Mouse (Mus musculus) CH12.LX (cell line): ENCODE results near the gene Dnajc2. TPM values are rescaled to one million over a fixed set of nuclear protein-coding genes. Genes with fewer than 3 reads are reported as not detected.

ENCODE experiments used
- DNase-seq: peaks from one replicate; pipeline ENCODE4 v3.0.0-alpha.2; 2013; ENCODE audit errors: extremely low read depth
- H3K27ac ChIP-seq: 2 replicates; pipeline ENCODE4 v1.5.1; 2012; ENCODE audit warnings: low read depth, mild to moderate bottlenecking, control low read depth, moderate library complexity; ENCODE audit not compliant: insufficient read depth
- H3K27me3 ChIP-seq: replicated peaks from 2 replicates; pipeline ENCODE3; 2012; ENCODE audit warnings: inconsistent platforms
- H3K36me3 ChIP-seq, 2 experiments: replicated peaks in 1 of 2; 2 replicates each; pipeline versions ENCODE3 to v1.6.1; 2012; ENCODE audit warnings: inconsistent platforms in 1 of 2, low read length in 1 of 2, mild to moderate bottlenecking in 1 of 2, mixed read lengths in 1 of 2, moderate library complexity in 1 of 2; ENCODE audit not compliant: control insufficient read depth in 1 of 2, insufficient read depth in 1 of 2
- H3K4me1 ChIP-seq, 2 experiments: 2 replicates each; pipeline ENCODE4 v1.6.1; 2012; ENCODE audit warnings: inconsistent platforms in 1 of 2, moderate library complexity in 1 of 2; ENCODE audit not compliant: insufficient read depth in 2 of 2, control insufficient read depth in 1 of 2
- H3K4me2 ChIP-seq: 2 replicates; pipeline ENCODE4 v1.6.1; 2012; ENCODE audit warnings: low read depth, mild to moderate bottlenecking, control low read depth; ENCODE audit not compliant: poor library complexity, insufficient read depth, severe bottlenecking
- H3K4me3 ChIP-seq, 3 experiments: fragments of 150-350 bp in 1 of 3; sonication (generic) in 1 of 3; replicated peaks in 1 of 3; 2 replicates each; pipeline versions ENCODE3 to v1.5.1; 2011 to 2012; ENCODE audit warnings: low read depth in 2 of 3, low read length in 2 of 3, mild to moderate bottlenecking in 2 of 3, moderate library complexity in 2 of 3, control low read depth in 1 of 3, improper control_type of control experiment in 1 of 3, inconsistent platforms in 1 of 3, mixed read lengths in 1 of 3; ENCODE audit not compliant: poor library complexity in 1 of 3
- H3K79me2 ChIP-seq: replicated peaks from 2 replicates; pipeline ENCODE4 v1.6.1; 2012; ENCODE audit warnings: mild to moderate bottlenecking, moderate library complexity; ENCODE audit not compliant: control insufficient read depth, poor library complexity, insufficient read depth, severe bottlenecking; ENCODE audit errors: extremely low read depth
- H3K9ac ChIP-seq: 2 replicates; pipeline ENCODE4 v1.6.1; 2012; ENCODE audit warnings: low read depth, mild to moderate bottlenecking, control low read depth, moderate library complexity; ENCODE audit not compliant: insufficient read depth
- H3K9me3 ChIP-seq: replicated peaks from 2 replicates; pipeline ENCODE3; 2012; ENCODE audit warnings: low read length, inconsistent platforms, mixed read lengths
- BHLHE40 ChIP-seq: IDR thresholded peaks from 2 replicates; pipeline ENCODE4 v1.6.1; 2011; ENCODE audit warnings: mild to moderate bottlenecking, low read depth, low read length, improper control_type of control experiment
- CHD1 ChIP-seq: IDR thresholded peaks from 2 replicates; pipeline ENCODE4 v1.6.1; 2012; ENCODE audit warnings: low read depth, low read length, improper control_type of control experiment, inconsistent platforms
- CHD2 ChIP-seq: IDR thresholded peaks from 2 replicates; pipeline ENCODE4 v1.6.1; 2011; ENCODE audit warnings: low read length, improper control_type of control experiment
- CTCF ChIP-seq, 2 experiments: IDR thresholded peaks in 1 of 2; conservative IDR thresholded peaks in 1 of 2; 2 replicates each; pipeline ENCODE4 v1.5.1; 2011 to 2012; ENCODE audit warnings: low read depth in 2 of 2, low read length in 2 of 2, improper control_type of control experiment in 1 of 2, inconsistent platforms in 1 of 2, mild to moderate bottlenecking in 1 of 2, moderate library complexity in 1 of 2
- ELF1 ChIP-seq: IDR thresholded peaks from 2 replicates; pipeline ENCODE4 v1.6.1; 2014; ENCODE audit warnings: low read depth, mild to moderate bottlenecking, inconsistent platforms, low read length, improper control_type of control experiment
- ETS1 ChIP-seq: conservative IDR thresholded peaks from 2 replicates; pipeline ENCODE4 v1.6.1; 2012; ENCODE audit warnings: low read depth, mild to moderate bottlenecking, inconsistent platforms, low read length, improper control_type of control experiment, moderate library complexity
- GABPA ChIP-seq: IDR thresholded peaks from 2 replicates; pipeline ENCODE4 v1.6.1; 2012; ENCODE audit warnings: low read depth, low read length, improper control_type of control experiment, inconsistent platforms; ENCODE audit not compliant: insufficient replicate concordance
- HCFC1 ChIP-seq: IDR thresholded peaks from 2 replicates; pipeline ENCODE4 v1.6.1; 2012; ENCODE audit warnings: low read depth, mild to moderate bottlenecking, inconsistent platforms, low read length, improper control_type of control experiment
- IRF4 ChIP-seq: IDR thresholded peaks from 2 replicates; pipeline ENCODE4 v1.6.1; 2014; ENCODE audit warnings: low read depth, mild to moderate bottlenecking, inconsistent platforms, low read length, improper control_type of control experiment
- JUN ChIP-seq: IDR thresholded peaks from 2 replicates; pipeline ENCODE4 v1.6.1; 2011; ENCODE audit warnings: low read depth, mild to moderate bottlenecking, low read length, improper control_type of control experiment, moderate library complexity; ENCODE audit not compliant: insufficient read depth
- KAT2A ChIP-seq: IDR thresholded peaks from 2 replicates; pipeline ENCODE4 v1.6.1; 2012; ENCODE audit warnings: low read length, improper control_type of control experiment, inconsistent platforms; ENCODE audit not compliant: insufficient replicate concordance
- MAX ChIP-seq: IDR thresholded peaks from 2 replicates; pipeline ENCODE4 v1.6.1; 2011; ENCODE audit warnings: low read length, improper control_type of control experiment
- MAZ ChIP-seq: IDR thresholded peaks from 2 replicates; pipeline ENCODE4 v1.6.1; 2012; ENCODE audit warnings: low read depth, mild to moderate bottlenecking, inconsistent platforms, low read length, improper control_type of control experiment, moderate library complexity
- MEF2A ChIP-seq: IDR thresholded peaks from 2 replicates; pipeline ENCODE4 v1.6.1; 2014; ENCODE audit warnings: low read depth, mild to moderate bottlenecking, inconsistent platforms, low read length, improper control_type of control experiment, borderline replicate concordance
- NELFE ChIP-seq: IDR thresholded peaks from 2 replicates; pipeline ENCODE4 v1.6.1; 2011; ENCODE audit warnings: low read depth, low read length, improper control_type of control experiment
- NRF1 ChIP-seq: IDR thresholded peaks from 2 replicates; pipeline ENCODE4 v1.6.1; 2014; ENCODE audit warnings: low read depth, mild to moderate bottlenecking, inconsistent platforms, low read length, improper control_type of control experiment, moderate library complexity
- RCOR1 ChIP-seq: conservative IDR thresholded peaks from 2 replicates; pipeline ENCODE4 v1.6.1; 2012; ENCODE audit warnings: low read depth, mild to moderate bottlenecking, inconsistent platforms, low read length, improper control_type of control experiment
- SMC3 ChIP-seq: IDR thresholded peaks from 2 replicates; pipeline ENCODE4 v1.6.1; 2011; ENCODE audit warnings: low read depth, low read length, improper control_type of control experiment
- TBP ChIP-seq: conservative IDR thresholded peaks from 2 replicates; pipeline ENCODE4 v1.6.1; 2011; ENCODE audit warnings: low read depth, low read length, improper control_type of control experiment
- TCF12 ChIP-seq: IDR thresholded peaks from 2 replicates; pipeline ENCODE4 v1.6.1; 2014; ENCODE audit warnings: low read depth, mild to moderate bottlenecking, inconsistent platforms, low read length, improper control_type of control experiment
- UBTF ChIP-seq: IDR thresholded peaks from 2 replicates; pipeline ENCODE4 v1.6.1; 2012; ENCODE audit warnings: low read depth, mild to moderate bottlenecking, inconsistent platforms, low read length, improper control_type of control experiment, moderate library complexity
- USF2 ChIP-seq: conservative IDR thresholded peaks from 2 replicates; pipeline ENCODE4 v1.6.1; 2011; ENCODE audit warnings: low read depth, low read length, improper control_type of control experiment
- ZC3H11A ChIP-seq: IDR thresholded peaks from 2 replicates; pipeline ENCODE4 v1.6.1; 2012; ENCODE audit warnings: low read depth, mild to moderate bottlenecking, inconsistent platforms, low read length, improper control_type of control experiment
- ZKSCAN1 ChIP-seq: IDR thresholded peaks from 2 replicates; pipeline ENCODE4 v1.6.1; 2012; ENCODE audit warnings: low read depth, inconsistent platforms, low read length, improper control_type of control experiment, borderline replicate concordance
- ZMIZ1 ChIP-seq: IDR thresholded peaks from 2 replicates; pipeline ENCODE4 v1.6.1; 2012; ENCODE audit warnings: low read depth, mild to moderate bottlenecking, inconsistent platforms, low read length, improper control_type of control experiment
- ZNF384 ChIP-seq: IDR thresholded peaks from 2 replicates; pipeline ENCODE4 v1.6.1; 2012; ENCODE audit warnings: low read depth, low read length, improper control_type of control experiment, inconsistent platforms
- dilution Hi-C: fragments of 300-500 bp; cut with MboI; formaldehyde crosslinking; loops from 2 replicates; pipeline ENCODE4 v1.14.3; 2020; ENCODE audit warnings: low sequenced_read_pairs; ENCODE audit not compliant: extremely low pct_unique_long_range_greater_than_20kb, extremely low pct_ligation_motif_present
- in situ Hi-C: fragments of 300-500 bp; cut with MboI; formaldehyde crosslinking; loops from 3 replicates; pipeline ENCODE4 v1.14.3; 2019; ENCODE audit warnings: low sequenced_read_pairs, low pct_ligation_motif_present, low pct_unique_long_range_greater_than_20kb, mixed read lengths
- polyA plus RNA-seq: library from polyadenylated mRNA; unstranded; fragments of >175 nt; gene quantifications from 2 replicates; pipeline ENCODE4 v1.2.1, GENCODE M21; 2012; ENCODE audit warnings: low read depth; ENCODE audit not compliant: insufficient read length
- total RNA-seq, 2 experiments: library from RNA; depleted of rRNA; stranded (reverse); fragments of 300-350 nt in 1 of 2; fragments of >200 nt in 1 of 2; gene quantifications; 2 replicates each; pipeline ENCODE4 v1.2.3; 2012 to 2014

Gene Dnajc2
- total and polyA plus RNA-seq, 3 experiments: 79.2 to 242 (median 138) TPM

GRCm38 (mm10) chr5:21776491-21776890 lies 8.6 kb downstream of the Dnajc2 start:
- dilution Hi-C loops (no loop called here), in situ Hi-C loops (no loop called here)
- Histone ChIP-seq H3K4me3 (no peak overlapping the region), H3K79me2 (peaks cover 12% of the 10 kb centered on the region; the same call in 1 of the 2 replicates), H3K4me2 (no peak overlapping the region), H3K4me1 (no peaks in the 10 kb centered on the region), H3K27me3 (no peaks in the 10 kb centered on the region), H3K27ac (no peak overlapping the region), H3K9ac (no peak overlapping the region), H3K9me3 (no peaks in the 10 kb centered on the region), H3K36me3 (peaks cover 64 to 77% of the 10 kb centered on the region in 2 experiments)
- DNase-seq: no peak
- TF ChIP-seq CTCF (conservative IDR thresholded peaks at IDR 0.05 in 1 of 2, IDR thresholded peaks at IDR 0.05 in 1 of 2; ENCODE audit: low read depth in 2 of 2, low read length in 2 of 2) (no peak), RCOR1 (no peak), TCF12 (no peak), MEF2A (no peak)

- TF ChIP-seq CHD2 (no peak), USF2 (no peak), CTCF (conservative IDR thresholded peaks at IDR 0.05 in 1 of 2, IDR thresholded peaks at IDR 0.05 in 1 of 2; ENCODE audit: low read depth in 2 of 2, low read length in 2 of 2) (no peak), BHLHE40 (no peak)
- TF ChIP-seq, all 38 proteins: peak for 0
- H3K36me3 ChIP-seq: peaks cover 64 to 74% of the 10 kb centered on the region in 2 experiments
- DNase-seq: no peak
- H3K27me3 ChIP-seq: no peaks in the 10 kb centered on the region
- no peaks in the 10 kb centered on the region for H3K9me3 ChIP-seq
- H3K4me1 ChIP-seq: no peaks in the 10 kb centered on the region
- H3K4me2 ChIP-seq: no peak overlapping the region
- in situ Hi-C loops (no loop called here), dilution Hi-C loops (no loop called here)
- H3K9ac ChIP-seq: no peak overlapping the region
- H3K27ac ChIP-seq: no peak overlapping the region
- H3K79me2 ChIP-seq: no peaks in the 10 kb centered on the region
- no peak overlapping the region for H3K4me3 ChIP-seq
Observed at GRCm38 (mm10) chr5:21769841-21770240, 15.2 kb downstream of the Dnajc2 start.

- no peak overlapping the region for H3K27ac ChIP-seq
Observed at GRCm38 (mm10) chr5:21768506-21768905, 16.5 kb downstream of the Dnajc2 start.

More at GRCm38 (mm10) chr5:21768506-21768905, 16.5 kb downstream of the Dnajc2 start:
- TF ChIP-seq ZNF384 (no peak), KAT2A (no peak), IRF4 (no peak), MAZ (no peak), HCFC1 (no peak), UBTF (no peak), SMC3 (no peak), JUN (no peak), TBP (no peak), CHD1 (no peak), NRF1 (no peak), ZKSCAN1 (no peak), NELFE (no peak), ZMIZ1 (no peak), GABPA (no peak), ELF1 (no peak), MAX (no peak), ETS1 (no peak), ZC3H11A (no peak), RCOR1 (no peak)
- no peaks in the 10 kb centered on the region for H3K27me3 ChIP-seq
- no peak overlapping the region for H3K4me3 ChIP-seq
- dilution Hi-C loops (no loop called here), in situ Hi-C loops (no loop called here)
- no peak overlapping the region for H3K4me2 ChIP-seq
- no peaks in the 10 kb centered on the region for H3K4me1 ChIP-seq
- no peaks in the 10 kb centered on the region for H3K79me2 ChIP-seq
- no peak overlapping the region for H3K9ac ChIP-seq
- no peak for DNase-seq
- no peaks in the 10 kb centered on the region for H3K9me3 ChIP-seq
- H3K36me3 ChIP-seq: peaks cover 64 to 74% of the 10 kb centered on the region in 2 experiments
